Mouse (Mus musculus) kidney, embryonic 16.5 days (tissue): ENCODE data around the gene Maged1. TPM values are rescaled to one million over a fixed set of nuclear protein-coding genes. Genes with fewer than 3 reads are reported as not detected.
"Not testable (repeated sequence)": the region's sequence is repeated elsewhere in the genome, so short reads cannot be mapped to it uniquely, and the experiment has no call there.

Experiments
- ATAC-seq: fragments of 200-750 bp; cut with Nextera tagmentation; 2 replicates; pipeline ENCODE4 v1.8.0; 2017; ENCODE audit warnings: moderate TSS enrichment; ENCODE audit not compliant: low FRiP score, low TSS enrichment
- H3K27ac ChIP-seq: fragments of 300-500 bp; sonication (generic); 2 replicates; pipeline ENCODE4 v1.5.1; 2014; ENCODE audit warnings: low read length
- H3K27me3 ChIP-seq: fragments of 300-500 bp; sonication (generic); 2 replicates; pipeline ENCODE4 v1.6.1; 2014; ENCODE audit warnings: low read length, control low read depth, mixed read lengths; ENCODE audit not compliant: insufficient read depth
- H3K36me3 ChIP-seq: fragments of 300-500 bp; sonication (generic); 2 replicates; pipeline ENCODE4 v1.6.1; 2014; ENCODE audit warnings: low read length, control low read depth, mixed read lengths; ENCODE audit not compliant: insufficient read depth
- H3K4me1 ChIP-seq: fragments of 300-500 bp; sonication (generic); 2 replicates; pipeline ENCODE4 v1.6.1; 2014; ENCODE audit warnings: low read length, control low read depth, mixed read lengths; ENCODE audit not compliant: insufficient read depth
- H3K4me2 ChIP-seq: fragments of 300-500 bp; sonication (generic); replicated peaks from 2 replicates; pipeline ENCODE4 v1.6.1; 2014; ENCODE audit warnings: low read depth, low read length
- H3K4me3 ChIP-seq: fragments of 300-500 bp; sonication (generic); 2 replicates; pipeline ENCODE4 v1.5.1; 2014; ENCODE audit warnings: mild to moderate bottlenecking, low read length
- H3K9ac ChIP-seq: fragments of 300-500 bp; sonication (generic); replicated peaks from 2 replicates; pipeline ENCODE4 v1.6.1; 2014; ENCODE audit warnings: low read length
- H3K9me3 ChIP-seq: fragments of 300-500 bp; sonication (generic); 2 replicates; pipeline ENCODE4 v1.6.1; 2016; ENCODE audit warnings: low read length, control low read depth
- WGBS: fragments of 180-500 bp; shearing (Covaris S2); extraction: QIAGEN DNeasy Blood & Tissue Kit; methylation state at CpG from one replicate; pipeline ENCODE4 v1.1.7; 2014; 5-methylcytosine and 5-hydroxymethylcytosine counted together
- polyA plus RNA-seq: library from polyadenylated mRNA; unstranded; fragments of >200 nt; fragmentation: Nextera tagmentation; extraction: Ambion mirVana; gene quantifications from 2 replicates; pipeline ENCODE4 v1.2.1, GENCODE M21; 2015

The Maged1 gene
- polyA plus RNA-seq, 1 experiment from 2014 or later: 634 TPM

DNA sequence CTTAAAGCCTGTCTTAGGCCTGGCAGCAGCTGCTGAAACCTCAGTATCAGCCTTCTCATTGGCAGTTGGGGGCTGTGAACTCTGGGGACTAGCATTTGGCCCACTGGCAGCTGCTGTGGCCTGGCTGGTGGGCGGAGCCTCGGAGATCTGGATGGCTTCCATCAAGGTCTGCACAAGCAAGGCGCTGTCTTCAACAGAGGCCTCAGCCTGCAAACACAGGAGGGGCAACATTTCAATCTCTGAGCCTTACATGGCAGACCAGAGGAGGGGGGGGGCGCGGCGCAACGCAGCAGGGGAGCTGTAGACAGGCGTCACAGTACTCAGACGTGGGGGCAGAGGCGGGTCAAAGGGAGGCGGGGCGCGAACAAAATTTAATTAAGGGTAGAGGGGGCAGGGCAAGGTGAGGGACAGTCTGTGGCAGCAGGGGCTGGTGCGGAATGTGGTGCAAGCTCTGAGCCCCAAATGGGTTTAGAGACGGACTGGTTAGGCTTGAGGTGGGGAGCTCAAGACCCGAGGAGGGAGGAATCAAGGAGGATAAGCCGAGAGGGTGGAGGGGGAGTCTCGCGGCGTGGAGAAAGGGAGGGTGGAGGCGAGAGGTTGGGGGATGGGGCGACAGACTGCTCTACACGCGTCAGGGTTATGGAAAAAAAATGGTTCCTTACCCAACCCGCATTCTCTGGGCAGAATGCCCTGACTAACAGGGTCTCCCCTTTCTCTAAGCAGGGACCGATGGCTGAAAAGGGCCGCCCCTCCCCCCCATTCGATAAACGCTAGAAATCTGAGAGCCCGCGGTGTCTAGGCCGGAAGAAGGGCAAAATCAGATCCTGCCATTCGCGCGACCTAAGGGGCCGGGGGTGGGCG is 1.4 kb downstream of the Maged1 start:
- Histone ChIP-seq H3K36me3 (peaks cover 41% of the 10 kb centered on the region; the same call in 1 of the 2 replicates), H3K27me3 (peaks cover 5% of the 10 kb centered on the region; the same call in 1 of the 2 replicates), H3K4me3 (peak overlapping the region; percentile 62), H3K9ac (peak overlapping the region; percentile 82), H3K9me3 (no peaks in the 10 kb centered on the region), H3K27ac (peak overlapping the region; percentile 88), H3K4me2 (peak overlapping the region; percentile 54), H3K4me1 (0 out of 2 replicates have a peak, but pooled peaks cover 3% of the 10 kb centered on the region)
- 27% methylated on average over 37 of the region's 37 CpGs for WGBS
- ATAC-seq: peak; percentile 43; the same call in 1 of the 2 replicates

GRCm38 (mm10) chrX:94534346-94534745 is 7.6 kb downstream of the Maged1 start:
- Histone ChIP-seq H3K27me3 (peaks cover 4% of the 10 kb centered on the region; the same call in 1 of the 2 replicates), H3K4me3 (no peak overlapping the region), H3K4me1 (no peaks in the 10 kb centered on the region), H3K36me3 (peaks cover 35% of the 10 kb centered on the region; the same call in 1 of the 2 replicates), H3K4me2 (no peak overlapping the region), H3K9ac (no peak overlapping the region), H3K27ac (no peak overlapping the region), H3K9me3 (no peaks in the 10 kb centered on the region)
- WGBS: 66% methylated on average over 2 of the region's 2 CpGs
- ATAC-seq: no peak

DNA sequence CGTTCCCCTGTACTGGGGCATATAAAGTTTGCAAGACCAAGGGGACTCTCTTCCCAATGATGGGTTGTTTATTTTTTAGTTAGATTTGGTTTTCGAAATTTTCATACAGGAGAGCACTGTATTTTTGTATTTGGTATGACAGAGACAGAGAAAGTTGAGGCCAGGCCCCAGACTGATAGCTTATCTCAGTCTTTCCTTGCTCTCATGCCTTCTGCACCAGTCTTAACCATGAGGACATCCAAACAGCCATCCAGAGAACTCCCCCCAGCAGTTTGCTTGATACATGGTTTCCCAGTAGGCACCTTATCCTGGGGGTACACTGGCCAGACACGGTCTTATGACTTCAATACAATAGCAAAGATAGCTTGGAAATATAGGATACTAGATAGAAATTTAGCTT is 11.6 kb downstream of the Maged1 start:
- no peak for ATAC-seq
- H3K4me2 ChIP-seq: no peak overlapping the region
- H3K4me1 ChIP-seq: no peaks in the 10 kb centered on the region
- H3K27ac ChIP-seq: no peak overlapping the region
- H3K4me3 ChIP-seq: no peak overlapping the region
- peaks cover 3% of the 10 kb centered on the region; the same call in 1 of the 2 replicates for H3K9me3 ChIP-seq
- H3K9ac ChIP-seq: no peak overlapping the region
- WGBS: 88% methylated on average over 3 of the region's 3 CpGs
- no peaks in the 10 kb centered on the region for H3K36me3 ChIP-seq
- peaks cover 8% of the 10 kb centered on the region; the same call in 1 of the 2 replicates for H3K27me3 ChIP-seq

DNA sequence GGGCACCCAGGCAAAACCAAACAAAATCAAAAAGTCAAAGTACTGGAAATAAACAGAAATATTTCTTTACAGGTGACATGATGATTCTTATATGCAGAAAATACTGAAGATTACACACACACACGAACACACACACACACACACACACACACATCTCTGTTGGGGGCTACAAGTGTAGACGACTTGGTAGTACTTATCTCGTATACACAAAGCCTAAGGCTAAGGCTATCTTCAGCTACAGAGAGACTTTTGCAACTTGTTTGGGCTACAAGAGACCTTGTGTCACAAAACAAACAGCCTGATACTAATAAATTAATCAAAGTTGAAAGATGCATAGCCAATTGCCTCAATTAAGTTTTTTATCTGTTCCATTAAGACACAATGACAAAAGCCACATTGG is 19.8 kb downstream of the Maged1 start:
- Histone ChIP-seq H3K4me2 (no peak overlapping the region), H3K9ac (no peak overlapping the region), H3K4me1 (no peaks in the 10 kb centered on the region), H3K36me3 (no peaks in the 10 kb centered on the region), H3K4me3 (no peak overlapping the region), H3K27ac (no peak overlapping the region), H3K9me3 (no peaks in the 10 kb centered on the region), H3K27me3 (peaks cover 9% of the 10 kb centered on the region; the same call in 1 of the 2 replicates)
- WGBS: 85% methylated on average over 3 of the region's 3 CpGs
- no peak for ATAC-seq

GRCm38 (mm10) chrX:94508442-94508819 is 33.5 kb downstream of the Maged1 start:
- no peak overlapping the region for H3K27ac ChIP-seq
- H3K4me3 ChIP-seq: no peak overlapping the region
- H3K4me2 ChIP-seq: no peak overlapping the region
- ATAC-seq: no peak
- H3K27me3 ChIP-seq: peaks cover 18% of the 10 kb centered on the region; the same call in 1 of the 2 replicates
- 60% methylated on average over 3 of the region's 3 CpGs for WGBS
- no peak overlapping the region for H3K9ac ChIP-seq
- H3K9me3 ChIP-seq: no peaks in the 10 kb centered on the region
- H3K4me1 ChIP-seq: no peaks in the 10 kb centered on the region
- H3K36me3 ChIP-seq: no peaks in the 10 kb centered on the region

- not testable (repeated sequence) for ATAC-seq
- 53% methylated on average over 6 of the region's 14 CpGs for WGBS
Observed at GRCm38 (mm10) chrX:94507698-94508441, 34.1 kb downstream of the Maged1 start.

GRCm38 (mm10) chrX:94486001-94486792 is 55.7 kb downstream of the Maged1 start:
- Histone ChIP-seq H3K4me1 (no peaks in the 10 kb centered on the region), H3K36me3 (no peaks in the 10 kb centered on the region), H3K4me2 (no peak overlapping the region), H3K27me3 (peaks cover 13% of the 10 kb centered on the region; the same call in 1 of the 2 replicates), H3K9ac (no peak overlapping the region), H3K4me3 (no peak overlapping the region), H3K9me3 (no peaks in the 10 kb centered on the region), H3K27ac (no peak overlapping the region)
- no peak for ATAC-seq
- 86% methylated on average over 2 of the region's 2 CpGs for WGBS

More at GRCm38 (mm10) chrX:94507698-94508441, 34.1 kb downstream of the Maged1 start:
- not testable (repeated sequence) for H3K9me3 ChIP-seq, H3K4me1 ChIP-seq, H3K4me3 ChIP-seq, H3K4me2 ChIP-seq, H3K9ac ChIP-seq, H3K36me3 ChIP-seq, H3K27ac ChIP-seq
- peaks cover 18% of the 10 kb centered on the region; the same call in 1 of the 2 replicates for H3K27me3 ChIP-seq
